Mouse (Mus musculus): ENCODE results near the gene Med6. TPM values are rescaled to one million over a fixed set of nuclear protein-coding genes. Genes with fewer than 3 reads are reported as not detected.
"Not testable (repeated sequence)": the region's sequence is repeated elsewhere in the genome, so short reads cannot be mapped to it uniquely, and the experiment has no call there.

The Med6 gene
- total RNA-seq, 2 experiments from 2014 or later: 9.1 to 9.7 TPM

DNA sequence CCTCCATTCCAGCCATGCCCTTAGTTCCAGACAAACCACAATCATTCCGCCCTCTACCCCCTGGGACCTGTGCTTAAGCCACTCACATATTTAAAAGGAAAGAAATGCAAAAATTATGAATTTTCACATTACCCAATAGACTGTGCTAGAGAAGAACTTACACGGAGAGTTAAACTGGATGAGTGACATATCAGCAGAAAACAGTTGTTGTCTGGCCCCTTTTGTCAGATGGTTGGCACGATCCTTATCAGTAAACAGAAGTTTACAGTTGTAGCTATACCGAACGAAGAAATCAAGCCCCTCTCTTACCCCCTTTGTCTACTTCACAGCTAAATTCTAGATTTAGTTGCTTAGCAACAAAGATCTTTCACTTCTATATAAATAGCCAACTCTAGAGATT lies 26.9 kb downstream of the Med6 start:
- no peak for DNase-seq
- intact Hi-C loops (cut with DNase I): no loop called here

DNA sequence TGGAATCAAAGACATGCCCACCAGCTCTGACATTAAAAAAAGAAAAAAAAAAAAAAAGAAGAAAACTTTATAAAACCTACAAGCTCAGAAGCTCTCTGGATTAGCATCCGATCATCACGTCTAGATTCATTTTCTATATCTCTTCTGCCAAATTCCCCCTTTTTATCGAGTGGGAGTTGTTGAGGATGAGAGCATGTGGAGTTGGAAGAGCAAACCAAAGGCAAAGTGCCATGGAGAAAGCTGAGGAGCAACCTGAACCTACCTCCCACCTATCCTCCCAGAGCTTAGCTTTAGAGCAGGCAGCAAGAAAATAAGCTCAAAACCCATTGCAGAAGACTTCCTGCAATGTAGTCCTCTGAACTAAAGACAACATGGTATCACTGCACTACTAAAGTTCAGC lies 30.6 kb downstream of the Med6 start:
- DNase-seq: no peak
- intact Hi-C loops (cut with DNase I): no loop called here

DNA sequence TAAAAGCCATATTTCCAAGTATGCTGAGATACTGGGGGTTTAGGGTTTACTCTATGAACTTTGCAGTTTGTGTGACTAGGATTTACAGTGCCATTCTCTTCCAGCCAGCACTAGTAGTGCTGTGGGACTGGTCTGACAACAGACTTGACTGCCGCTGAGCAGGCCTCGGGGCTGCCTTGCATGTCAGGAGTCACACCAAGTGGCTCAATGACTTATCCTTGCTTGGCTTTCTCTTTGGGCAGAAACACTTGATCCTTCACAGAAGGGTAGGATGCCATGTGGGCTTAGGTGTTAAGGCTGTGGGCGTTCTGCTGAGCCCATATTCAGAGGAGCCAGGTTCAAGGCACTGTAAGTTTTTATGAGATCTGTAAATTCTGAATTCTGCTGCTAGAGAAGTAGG lies 45.5 kb downstream of the Med6 start:
- intact Hi-C loops (cut with DNase I): no loop called here
- no peak for DNase-seq

DNA sequence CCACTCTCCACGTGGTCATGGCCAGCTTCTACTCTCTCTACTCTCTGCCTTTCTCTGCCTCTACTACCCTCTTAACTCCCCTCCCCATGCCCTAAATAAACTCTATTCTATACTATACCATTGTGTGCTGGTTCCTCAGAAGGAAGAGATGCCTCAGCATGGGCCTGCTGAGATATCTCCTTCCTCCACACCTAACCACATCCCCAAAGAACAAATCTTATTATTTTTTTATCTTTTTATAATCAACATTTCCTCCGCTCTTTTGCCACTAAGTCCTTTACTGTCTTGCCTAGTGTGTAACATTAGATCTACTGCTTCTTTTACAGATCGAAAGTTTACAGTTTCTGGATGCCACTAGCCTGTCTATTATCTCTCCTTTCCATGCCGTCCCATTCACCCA lies 47.6 kb downstream of the Med6 start:
- intact Hi-C loops (cut with DNase I): no loop called here
- DNase-seq: no peak

DNA sequence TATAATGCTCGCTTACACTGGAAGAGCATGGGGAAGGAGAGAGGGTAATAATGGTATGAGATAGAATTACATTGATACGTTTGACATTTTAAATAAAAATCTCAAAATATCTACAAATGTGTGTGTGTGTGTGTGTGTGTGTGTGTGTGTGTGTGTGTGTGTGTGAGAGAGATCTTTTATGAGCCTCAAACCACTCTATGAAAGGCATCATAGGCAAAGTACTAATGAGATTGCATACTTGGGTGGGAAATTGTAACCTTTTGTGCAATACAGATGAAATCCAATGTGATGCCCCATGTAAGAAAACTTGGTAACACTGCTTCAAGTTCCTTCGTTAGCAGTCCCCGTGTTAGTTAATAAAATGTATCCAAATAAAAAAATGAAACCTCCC lies 61.8 kb downstream of the Med6 start:
- intact Hi-C loops (cut with DNase I): no loop called here
- DNase-seq: no peak

DNA sequence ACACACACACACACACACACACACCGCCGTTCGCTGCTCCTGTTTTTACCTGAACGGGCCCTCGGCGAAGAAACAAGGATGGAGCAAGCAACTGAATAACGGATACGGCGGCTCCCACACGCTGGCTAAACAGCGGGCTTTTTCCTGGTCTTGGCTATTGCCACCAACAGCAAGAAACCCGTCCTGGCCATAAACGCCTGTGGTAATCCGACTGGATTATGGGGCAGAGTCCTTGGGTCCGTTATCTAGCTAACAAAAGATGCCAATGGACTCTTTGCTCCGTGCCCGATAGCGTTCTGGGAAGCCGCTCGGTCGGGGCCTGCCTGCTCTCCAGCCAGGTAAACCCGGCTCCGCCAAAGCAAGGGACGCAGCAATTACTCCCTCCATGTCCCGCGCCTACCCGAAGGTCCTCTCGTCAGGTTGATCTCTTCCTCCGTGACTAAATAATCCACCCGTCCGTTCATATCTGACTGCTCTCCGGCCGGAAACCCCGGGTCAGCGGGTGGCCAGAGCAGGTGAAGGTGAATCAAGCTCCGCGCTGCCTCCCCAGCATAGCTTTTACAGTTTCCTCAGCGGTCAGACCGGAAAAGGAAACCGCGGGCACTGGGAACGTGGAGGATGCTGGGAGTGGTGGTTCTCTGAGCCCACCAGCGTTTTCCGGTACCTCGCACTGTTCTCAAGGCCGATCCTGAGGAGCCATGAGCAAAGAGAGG lies 62.3 kb downstream of the Med6 start, which contains the start of the genes Gm20498 and Synj2bp:
Gm20498 (minus strand) TSS at position 590 of the 713 bp plus-strand sequence.
Synj2bp (minus strand) TSS at position 596 of the 713 bp plus-strand sequence.
- DNase-seq: peak; percentile 68 to 74
- intact Hi-C loops (cut with DNase I): no loop called here

DNA sequence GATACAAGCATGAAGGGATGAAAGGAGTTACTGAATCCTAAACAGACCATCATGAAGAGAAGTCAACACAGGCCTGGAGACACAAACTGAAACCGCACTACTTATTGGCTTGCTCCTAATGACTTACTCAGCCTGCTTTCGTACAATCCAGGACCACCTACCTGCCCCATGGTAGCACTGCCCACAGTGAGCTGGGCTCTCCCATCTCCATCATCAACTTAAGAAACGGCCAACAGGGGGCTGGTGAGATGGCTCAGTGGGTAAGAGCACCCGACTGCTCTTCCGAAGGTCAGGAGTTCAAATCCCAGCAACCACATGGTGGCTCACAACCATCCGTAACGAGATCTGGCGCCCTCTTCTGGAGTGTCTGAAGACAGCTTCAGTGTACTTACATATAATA lies 64.2 kb downstream of the Med6 start:
- intact Hi-C loops (cut with DNase I); DNase-seq: not testable (repeated sequence)

Other genes with a start within 250 kb of the Med6 start
- under 1 TPM; 0.44 to 0.69 TPM for gene Gm4787, start 215.5 kb downstream of the Med6 start, total RNA-seq (2021)
- under 1 TPM; 0.74 to 0.89 TPM for gene Adam4, start 173.1 kb downstream of the Med6 start, total RNA-seq (2021)
- 10 to 100 TPM; 76.4 to 83.3 TPM for gene Cox16, start 109.9 kb downstream of the Med6 start, total RNA-seq (2021)
- gene Gm20498, start 62.1 kb downstream of the Med6 start, total RNA-seq (2021): 10 to 100 TPM; 35.4 to 38.8 TPM
- 10 to 100 TPM; 35.3 to 36.4 TPM for gene Synj2bp, start 62.1 kb downstream of the Med6 start, total RNA-seq (2021)
- gene Adam21, start 26.5 kb downstream of the Med6 start, total RNA-seq (2021): not detected
- gene Ttc9, start 36.2 kb upstream of the Med6 start, total RNA-seq (2021): 1 to 10 TPM; 5.8 to 6.3 TPM
- gene Map3k9, start 186.2 kb upstream of the Med6 start, total RNA-seq (2021): under 1 TPM; 0.07 to 0.10 TPM